Mouse (Mus musculus) neural tube, embryonic 13.5 days (tissue): ENCODE data around the gene Pklr. TPM values are rescaled to one million over a fixed set of nuclear protein-coding genes. Genes with fewer than 3 reads are reported as not detected.

Source experiments
- ATAC-seq: fragments of 200-750 bp; cut with Nextera tagmentation; 2 replicates; pipeline ENCODE4 v1.8.0; 2017; ENCODE audit warnings: low read depth, mild to moderate bottlenecking, moderate TSS enrichment, moderate library complexity
- H3K27ac ChIP-seq: fragments of 300-500 bp; sonication (generic); replicated peaks from 2 replicates; pipeline ENCODE4 v1.5.1; 2015; ENCODE audit warnings: moderate library complexity, mild to moderate bottlenecking, inconsistent platforms
- H3K27me3 ChIP-seq: fragments of 300-500 bp; sonication (generic); 2 replicates; pipeline ENCODE4 v1.6.1; 2015; ENCODE audit warnings: mild to moderate bottlenecking, inconsistent platforms
- H3K36me3 ChIP-seq: fragments of 300-500 bp; sonication (generic); 2 replicates; pipeline ENCODE4 v1.6.1; 2015; ENCODE audit warnings: mild to moderate bottlenecking, inconsistent platforms
- H3K4me1 ChIP-seq: fragments of 300-500 bp; sonication (generic); replicated peaks from 2 replicates; pipeline ENCODE4 v1.6.1; 2015; ENCODE audit warnings: inconsistent platforms
- H3K4me2 ChIP-seq: fragments of 300-500 bp; sonication (generic); 2 replicates; pipeline ENCODE4 v1.6.1; 2015; ENCODE audit warnings: inconsistent platforms, mild to moderate bottlenecking, moderate library complexity
- H3K4me3 ChIP-seq: fragments of 300-500 bp; sonication (generic); 2 replicates; pipeline ENCODE4 v1.5.1; 2015; ENCODE audit warnings: mild to moderate bottlenecking, inconsistent platforms
- H3K9ac ChIP-seq: fragments of 300-500 bp; sonication (generic); 2 replicates; pipeline ENCODE4 v1.6.1; 2015; ENCODE audit warnings: moderate library complexity, mild to moderate bottlenecking, inconsistent platforms
- H3K9me3 ChIP-seq: fragments of 300-500 bp; sonication (generic); 2 replicates; pipeline ENCODE4 v1.6.1; 2016; ENCODE audit warnings: inconsistent platforms
- WGBS: fragments of 180-500 bp; shearing (Covaris S2); methylation state at CpG from one replicate; pipeline ENCODE4 v1.1.7; 2015; 5-methylcytosine and 5-hydroxymethylcytosine counted together
- polyA plus RNA-seq: library from polyadenylated mRNA; unstranded; fragments of >200 nt; fragmentation: Nextera tagmentation; extraction: Ambion mirVana; gene quantifications from 2 replicates; pipeline ENCODE4 v1.2.1, GENCODE M21; 2015

The Pklr gene
- 0.14 and 0.46 TPM in 2 replicates for polyA plus RNA-seq

DNA sequence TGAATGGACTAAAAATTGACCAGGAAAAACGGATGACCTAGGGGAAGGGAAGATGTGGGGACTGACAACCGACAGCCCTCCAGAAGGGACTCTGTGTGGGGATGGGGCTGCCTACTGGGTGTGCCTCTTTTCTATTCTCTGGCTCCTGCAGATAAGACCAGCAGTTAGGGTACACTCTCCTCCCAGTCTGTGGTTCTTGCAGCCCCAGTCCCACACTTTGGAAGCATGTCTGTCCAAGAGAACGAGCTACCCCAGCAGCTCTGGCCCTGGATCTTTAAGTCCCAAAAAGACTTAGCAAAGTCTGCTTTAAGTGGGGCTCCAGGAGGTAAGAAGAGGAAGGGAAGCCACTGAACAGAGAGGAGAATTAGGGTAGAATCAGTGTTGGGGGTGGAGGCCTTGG, at the start of gene Pklr:
Gene Pklr (plus strand): TSS at position 185 of the 400 bp plus-strand sequence.
- ATAC-seq = no peak
- Histone ChIP-seq H3K9ac (no peak within 1 kb of the TSS), H3K4me3 (no peak within 1 kb of the TSS), H3K36me3 (no peaks in the 10 kb centered on the region), H3K4me2 (no peak within 1 kb of the TSS), H3K4me1 (peaks cover 8% of the 10 kb centered on the region), H3K27ac (no peak within 1 kb of the TSS), H3K9me3 (no peaks in the 10 kb centered on the region), H3K27me3 (no peaks in the 10 kb centered on the region; the same call in 1 of the 2 replicates)
- 63% methylated on average over 3 of the region's 3 CpGs for WGBS

DNA sequence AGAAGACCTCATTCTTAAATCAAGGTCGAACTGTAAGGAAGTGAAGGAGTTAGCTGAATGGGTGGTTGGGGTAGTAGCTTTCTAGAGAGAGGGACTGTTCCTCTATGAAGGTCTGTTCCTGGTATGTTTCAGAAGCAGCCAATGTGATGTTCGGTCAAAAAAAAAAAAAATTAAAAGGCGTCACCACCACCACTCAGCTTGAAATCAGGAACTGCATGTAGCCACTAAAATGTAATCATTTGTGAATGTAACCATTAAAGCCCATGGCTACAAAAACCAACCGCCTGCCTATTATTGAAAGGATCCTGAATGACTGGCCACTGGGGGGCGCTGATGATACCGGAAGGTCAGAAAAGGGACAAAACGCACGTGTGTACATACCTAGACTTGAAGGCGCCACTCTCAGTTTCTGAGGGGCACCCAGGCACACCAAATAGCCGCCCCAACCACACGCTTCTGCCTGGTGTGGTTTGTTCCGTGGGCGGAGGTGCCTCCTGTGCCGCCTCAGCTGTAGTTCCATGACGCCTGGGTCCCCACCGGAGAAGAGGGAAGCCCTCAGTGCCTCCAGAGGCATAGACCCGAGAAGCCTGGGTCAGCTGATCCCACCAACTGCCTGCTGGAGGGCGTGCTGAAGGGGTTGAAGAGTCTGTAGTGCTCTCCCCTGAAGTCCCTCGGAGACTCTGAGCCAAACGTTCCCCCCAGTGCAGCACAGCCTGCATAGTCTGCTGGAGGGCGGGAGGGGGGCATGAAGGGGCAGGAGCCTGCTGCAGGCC, 48.4 kb upstream of the Pklr start:
- WGBS = 38% methylated on average over 21 of the region's 21 CpGs
- H3K4me1 ChIP-seq = peaks cover 40% of the 10 kb centered on the region
- no peak overlapping the region for H3K4me2 ChIP-seq
- H3K27me3 ChIP-seq = peaks cover 14% of the 10 kb centered on the region; the same call in 1 of the 2 replicates
- ATAC-seq = no peak
- H3K36me3 ChIP-seq = peaks cover 50% of the 10 kb centered on the region
- no peak overlapping the region for H3K4me3 ChIP-seq
- H3K9ac ChIP-seq = no peak overlapping the region
- no peaks in the 10 kb centered on the region for H3K9me3 ChIP-seq
- H3K27ac ChIP-seq = no peak overlapping the region

DNA sequence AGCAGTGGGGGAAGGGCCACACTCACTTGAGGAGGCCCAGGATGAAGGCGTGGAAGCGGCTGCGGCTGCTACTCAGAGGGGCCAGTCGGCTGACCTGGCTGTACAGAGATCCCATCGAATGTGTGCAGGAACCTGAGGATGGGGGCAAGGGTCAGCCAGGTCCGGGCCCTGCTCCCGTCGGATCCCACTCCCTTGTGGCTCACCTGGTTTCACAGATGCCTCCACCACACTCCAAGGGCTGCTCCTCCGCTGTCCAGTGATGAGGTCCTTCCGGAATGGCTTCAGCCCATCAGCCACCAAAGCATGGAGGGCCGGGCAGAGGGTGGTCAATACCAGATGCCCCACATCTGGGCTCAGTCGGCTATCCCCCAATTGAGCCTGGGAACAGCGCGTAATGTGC, 47.0 kb upstream of the Pklr start:
- no peak for ATAC-seq
- WGBS = 64% methylated on average over 14 of the region's 14 CpGs
- Histone ChIP-seq H3K9me3 (no peaks in the 10 kb centered on the region), H3K27me3 (peaks cover 14% of the 10 kb centered on the region; the same call in 1 of the 2 replicates), H3K36me3 (peaks cover 49% of the 10 kb centered on the region), H3K9ac (peak overlapping the region; percentile 92; the same call in 1 of the 2 replicates), H3K27ac (no peak overlapping the region), H3K4me2 (peak overlapping the region; percentile 94), H3K4me1 (peaks cover 51% of the 10 kb centered on the region), H3K4me3 (peak overlapping the region; percentile 74)

DNA sequence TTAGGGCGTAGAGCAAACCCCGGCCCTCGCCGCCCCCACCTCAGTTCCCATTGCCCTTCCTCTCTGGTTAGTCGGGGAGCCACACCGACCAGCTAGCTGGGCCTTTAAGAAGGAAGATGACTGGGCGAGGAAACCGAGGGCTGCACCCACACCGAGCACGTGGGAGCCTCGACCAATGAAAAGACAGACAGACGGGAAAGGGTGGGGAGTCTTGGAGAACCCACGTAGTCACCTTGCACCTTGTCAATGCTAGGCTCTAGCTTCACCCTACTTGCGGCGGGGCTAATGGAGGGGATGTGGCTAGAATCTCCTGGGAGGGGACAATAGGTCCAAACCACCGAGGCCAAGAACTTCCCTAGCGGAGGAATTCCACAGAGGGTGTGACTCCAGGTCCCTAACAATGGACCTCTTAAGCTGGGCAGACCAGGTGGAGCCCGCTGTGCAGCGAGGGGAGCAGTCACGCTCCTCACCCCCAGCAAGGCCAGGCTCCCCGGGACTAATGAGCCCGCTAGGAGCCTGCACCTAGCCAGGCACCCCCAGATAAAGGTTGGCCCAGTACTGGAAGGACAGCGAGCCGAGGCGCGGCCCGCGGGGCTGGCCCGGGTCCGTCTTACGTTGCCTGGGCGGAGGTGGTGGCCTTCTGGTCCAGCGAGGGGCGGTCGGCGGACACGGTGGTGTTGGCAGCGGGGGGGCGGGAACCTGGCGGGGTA, 45.9 kb upstream of the Pklr start:
- Histone ChIP-seq H3K9me3 (no peaks in the 10 kb centered on the region), H3K4me3 (peak overlapping the region; percentile 74), H3K4me2 (peak overlapping the region; percentile 94), H3K27me3 (peaks cover 14% of the 10 kb centered on the region; the same call in 1 of the 2 replicates), H3K36me3 (peaks cover 49% of the 10 kb centered on the region), H3K9ac (peak overlapping the region; percentile 92), H3K27ac (peak overlapping the region; percentile 86), H3K4me1 (peaks cover 51% of the 10 kb centered on the region)
- under 1% methylated on average over 40 of the region's 40 CpGs for WGBS
- peak; percentile 55; the same call in 1 of the 2 replicates for ATAC-seq

DNA sequence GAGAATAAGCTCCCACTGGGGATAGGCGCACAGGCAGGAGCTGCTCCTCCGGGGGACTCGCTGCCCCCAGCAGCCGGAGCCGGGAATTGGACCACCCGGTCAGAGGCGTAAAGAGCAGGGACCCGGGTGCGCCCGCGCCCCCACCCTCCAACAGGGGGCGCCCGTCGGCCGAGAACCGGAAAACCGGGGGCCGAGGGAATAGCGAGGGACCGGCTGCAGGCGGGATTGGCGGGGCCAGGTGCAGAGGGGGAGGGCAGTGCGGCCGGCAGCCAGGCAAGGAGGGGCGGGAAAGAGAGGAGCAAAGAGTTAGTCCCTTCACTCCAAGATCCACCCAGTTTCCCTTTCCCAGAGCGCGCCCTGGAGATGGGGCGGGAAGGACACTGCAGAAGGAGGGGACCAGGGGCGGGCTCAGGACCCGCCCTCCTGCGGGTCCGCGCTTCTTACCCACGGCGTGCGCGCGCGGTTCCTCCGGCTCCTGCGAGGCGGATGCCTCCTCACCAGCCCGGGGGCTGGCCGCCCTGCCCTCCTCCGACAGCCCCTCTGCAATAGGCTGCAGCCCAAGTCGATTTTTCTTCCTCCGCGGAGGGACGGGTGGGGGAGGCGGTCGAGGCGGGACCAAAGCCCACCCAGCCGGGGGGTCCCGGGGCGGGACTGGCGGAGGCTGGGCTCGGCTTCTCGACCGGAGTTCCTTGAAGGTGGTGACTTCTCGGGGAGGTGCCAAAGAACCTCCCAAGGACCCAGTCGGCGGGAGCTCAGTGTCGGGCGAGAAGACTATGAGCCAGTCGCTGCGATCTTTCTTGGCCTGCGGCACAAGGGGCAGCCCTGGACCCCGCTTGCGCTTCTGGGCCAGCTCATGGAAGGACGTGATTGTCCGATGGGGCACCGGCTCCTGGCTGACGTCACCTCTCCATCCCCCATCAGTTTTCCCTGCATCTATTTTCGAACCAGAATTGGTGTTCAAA, 45.0 kb upstream of the Pklr start:
- Histone ChIP-seq H3K36me3 (peaks cover 53% of the 10 kb centered on the region), H3K4me1 (peaks cover 51% of the 10 kb centered on the region), H3K4me2 (peak overlapping the region; percentile 94), H3K4me3 (peak overlapping the region; percentile 74), H3K27ac (peak overlapping the region; percentile 86), H3K9me3 (no peaks in the 10 kb centered on the region), H3K9ac (peak overlapping the region; percentile 92), H3K27me3 (peaks cover 14% of the 10 kb centered on the region; the same call in 1 of the 2 replicates)
- peak; percentile 44 for ATAC-seq
- under 1% methylated on average over 69 of the region's 74 CpGs for WGBS

DNA sequence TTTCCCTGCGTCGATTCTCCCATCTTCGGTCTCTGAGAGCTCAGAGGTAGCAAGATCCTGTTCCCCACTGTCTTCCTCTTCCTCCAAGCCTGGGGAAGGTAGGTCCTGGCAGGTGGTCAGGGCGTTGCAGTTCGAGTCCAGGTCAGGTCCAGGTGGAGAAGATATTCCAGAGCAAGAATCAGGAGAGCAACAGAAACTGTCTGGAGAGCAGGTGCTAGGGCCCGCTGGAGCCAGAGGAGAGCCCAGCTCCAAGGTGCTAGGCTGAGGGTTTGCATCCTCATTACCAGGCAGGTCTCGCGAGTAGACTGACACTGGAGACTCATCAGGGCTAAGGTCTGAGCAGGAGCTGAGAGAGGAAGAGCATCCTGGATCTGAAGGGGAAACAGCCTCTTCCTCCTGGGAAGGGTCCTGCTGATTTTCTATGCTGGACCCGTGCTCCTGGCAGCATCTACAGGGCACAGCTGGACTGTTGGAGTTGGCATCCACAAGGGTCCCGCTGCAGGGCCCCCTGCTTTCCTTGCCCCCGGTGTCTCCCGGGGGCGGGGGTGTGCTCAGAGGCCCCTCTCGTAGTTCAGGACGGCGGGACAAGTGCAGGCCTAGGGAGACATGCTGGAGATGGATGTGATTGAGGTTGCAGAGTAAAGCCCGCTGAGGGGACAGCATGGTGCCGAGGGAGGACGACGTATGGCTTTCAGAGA, 44.0 kb upstream of the Pklr start:
- Histone ChIP-seq H3K4me3 (peak overlapping the region; percentile 74), H3K9me3 (no peaks in the 10 kb centered on the region), H3K27me3 (peaks cover 14% of the 10 kb centered on the region; the same call in 1 of the 2 replicates), H3K9ac (peak overlapping the region; percentile 92), H3K4me1 (peaks cover 51% of the 10 kb centered on the region), H3K36me3 (peaks cover 54% of the 10 kb centered on the region), H3K27ac (peak overlapping the region; percentile 86), H3K4me2 (peak overlapping the region; percentile 94)
- ATAC-seq = no peak
- WGBS = 5% methylated on average over 20 of the region's 20 CpGs

DNA sequence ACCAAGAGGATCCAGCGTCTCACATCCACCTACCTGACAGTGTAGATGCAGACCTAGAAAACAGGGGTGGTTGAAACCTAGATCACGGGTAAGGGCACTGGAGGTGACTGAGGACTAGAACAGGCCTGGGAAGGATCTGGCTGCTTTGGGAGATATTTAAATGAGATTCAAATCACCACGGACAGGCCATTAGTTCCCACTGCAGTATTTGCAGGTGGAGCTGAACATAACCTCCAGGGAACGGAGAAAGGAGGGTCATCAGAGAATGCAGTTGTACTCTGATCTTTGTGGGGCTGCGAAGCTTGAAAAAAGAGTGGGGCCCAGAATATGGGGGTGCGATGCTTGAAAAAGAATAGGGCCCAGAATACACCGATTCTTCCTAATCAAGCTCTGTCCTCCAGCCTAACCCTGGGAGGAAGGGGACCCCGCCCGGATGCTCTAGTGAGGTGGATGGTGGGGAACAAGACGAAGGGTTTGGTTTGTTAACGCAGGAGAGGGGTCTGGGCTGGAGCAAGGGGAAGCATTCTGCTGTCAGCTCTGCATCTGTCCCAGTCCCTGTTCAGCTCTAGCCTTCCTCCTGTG, 43.3 kb upstream of the Pklr start:
- WGBS = 16% methylated on average over 11 of the region's 11 CpGs
- Histone ChIP-seq H3K9ac (peak overlapping the region; percentile 92), H3K4me1 (peaks cover 49% of the 10 kb centered on the region), H3K4me2 (peak overlapping the region; percentile 94), H3K27me3 (peaks cover 14% of the 10 kb centered on the region; the same call in 1 of the 2 replicates), H3K4me3 (peak overlapping the region; percentile 74), H3K9me3 (no peaks in the 10 kb centered on the region), H3K36me3 (peaks cover 56% of the 10 kb centered on the region), H3K27ac (peak overlapping the region; percentile 86)
- peak; percentile 36 for ATAC-seq

DNA sequence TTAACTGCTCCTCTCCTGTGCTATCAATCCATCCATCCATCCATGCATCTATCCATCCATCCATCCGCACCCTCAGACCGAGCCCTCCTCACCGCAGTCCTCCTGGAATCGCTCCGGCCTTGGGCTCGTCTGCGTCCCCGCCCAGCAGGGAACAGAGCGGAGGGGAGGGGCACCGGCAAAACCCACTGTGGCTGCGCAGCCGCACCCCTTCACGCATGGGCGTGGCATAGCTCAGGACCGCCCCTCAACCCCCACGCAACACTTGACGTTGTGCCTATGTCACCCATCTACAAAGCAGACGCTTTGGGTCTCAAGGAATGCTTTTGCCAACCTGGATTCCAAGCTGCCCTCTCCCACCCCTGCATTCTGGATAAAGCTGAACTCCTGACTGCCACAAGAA, 42.8 kb upstream of the Pklr start, which contains the start of gene Rusc1:
Gene Rusc1 (minus strand): TSS at position 137 of the 400 bp plus-strand sequence.
- Histone ChIP-seq H3K4me1 (peaks cover 45% of the 10 kb centered on the region), H3K9ac (peak within 1 kb of the TSS; percentile 92), H3K27me3 (peaks cover 13% of the 10 kb centered on the region; the same call in 1 of the 2 replicates), H3K4me3 (peak within 1 kb of the TSS; percentile 74), H3K27ac (peak within 1 kb of the TSS; percentile 86), H3K36me3 (peaks cover 56% of the 10 kb centered on the region), H3K4me2 (peak within 1 kb of the TSS; percentile 94), H3K9me3 (no peaks in the 10 kb centered on the region)
- under 1% methylated on average over 18 of the region's 18 CpGs for WGBS
- peak; percentile 86 for ATAC-seq

DNA sequence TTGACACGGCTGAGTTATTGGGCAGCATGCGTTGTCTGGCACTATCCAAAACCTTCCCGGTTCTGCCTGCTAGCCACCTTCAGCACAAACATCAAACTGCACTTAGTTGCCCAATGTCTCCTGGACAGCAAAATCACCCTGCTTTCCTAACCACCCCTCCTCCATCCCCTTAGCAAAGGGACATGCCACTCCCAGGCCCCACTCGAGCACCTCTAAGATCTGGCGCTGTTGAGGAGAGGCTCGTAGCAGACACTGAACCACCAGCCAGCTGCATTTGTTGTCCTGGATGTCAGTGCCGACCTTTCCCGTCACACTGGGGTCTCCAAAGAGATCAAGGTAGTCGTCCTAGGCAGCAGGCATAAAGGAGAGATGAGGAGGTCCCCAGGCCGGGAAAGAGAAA, 41.9 kb upstream of the Pklr start:
- H3K9me3 ChIP-seq = no peaks in the 10 kb centered on the region
- H3K9ac ChIP-seq = no peak overlapping the region
- no peak overlapping the region for H3K4me3 ChIP-seq
- H3K27ac ChIP-seq = no peak overlapping the region
- H3K4me2 ChIP-seq = no peak overlapping the region
- no peak for ATAC-seq
- peaks cover 39% of the 10 kb centered on the region for H3K4me1 ChIP-seq
- WGBS = 83% methylated on average over 10 of the region's 10 CpGs
- peaks cover 55% of the 10 kb centered on the region for H3K36me3 ChIP-seq
- H3K27me3 ChIP-seq = peaks cover 6% of the 10 kb centered on the region; the same call in 1 of the 2 replicates

DNA sequence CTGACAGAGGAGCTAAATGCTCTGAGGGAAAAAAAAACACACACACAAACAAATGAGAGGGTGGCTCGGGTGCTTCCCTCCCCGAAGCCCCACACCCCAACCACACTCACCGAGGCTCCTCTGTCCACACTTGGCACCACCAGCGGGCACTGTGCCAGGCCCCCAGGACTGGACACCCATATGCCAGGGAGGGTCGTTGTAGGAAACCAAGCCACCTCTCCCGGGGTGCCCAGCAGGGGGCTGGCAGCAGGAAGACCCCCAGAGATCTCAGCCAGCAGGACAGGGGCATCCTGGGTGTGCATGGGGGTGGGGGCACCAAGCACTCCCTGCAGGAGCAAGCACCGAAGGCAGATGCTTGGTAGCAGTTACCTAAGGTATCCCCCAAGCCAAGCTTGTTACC, 35.1 kb upstream of the Pklr start, which contains the start of gene Gm43738:
Gene Gm43738 (minus strand): TSS at position 289 of the 400 bp plus-strand sequence.
- ATAC-seq = no peak
- WGBS = 42% methylated on average over 7 of the region's 7 CpGs
- peak within 1 kb of the TSS; percentile 81 for H3K27ac ChIP-seq

More for the DNA sequence above, 35.1 kb upstream of the Pklr start, which contains the start of gene Gm43738:
- Histone ChIP-seq H3K4me3 (peak within 1 kb of the TSS; percentile 69), H3K4me2 (peak within 1 kb of the TSS; percentile 91), H3K9me3 (no peaks in the 10 kb centered on the region), H3K27me3 (no peaks in the 10 kb centered on the region), H3K9ac (peak within 1 kb of the TSS; percentile 77), H3K36me3 (peaks cover 45% of the 10 kb centered on the region), H3K4me1 (peaks cover 31% of the 10 kb centered on the region)
